Mouse (Mus musculus) hindbrain, embryonic 15.5 days (tissue): ENCODE measurements at regions not wholly inside any gene's neighbourhood (a gene's known extent, or its start where the extent isn't known, plus 50 kb on each side); places are given as distances from the start of the nearest gene placed in this dataset.

Experiments
- ATAC-seq: fragments of 200-750 bp; cut with Nextera tagmentation; 2 replicates; pipeline ENCODE4 v1.8.0; 2017; ENCODE audit warnings: low read depth, moderate number of reproducible peaks, moderate TSS enrichment; ENCODE audit not compliant: low FRiP score
- H3K27ac ChIP-seq: fragments of 300-500 bp; sonication (generic); replicated peaks from 2 replicates; pipeline ENCODE4 v1.5.1; 2015; ENCODE audit warnings: mild to moderate bottlenecking, inconsistent platforms
- H3K27me3 ChIP-seq: fragments of 300-500 bp; sonication (generic); 2 replicates; pipeline ENCODE4 v1.6.1; 2015; ENCODE audit warnings: control low read depth, inconsistent platforms
- H3K36me3 ChIP-seq: fragments of 300-500 bp; sonication (generic); 2 replicates; pipeline ENCODE4 v1.6.1; 2015; ENCODE audit warnings: control low read depth, inconsistent platforms
- H3K4me1 ChIP-seq: fragments of 300-500 bp; sonication (generic); replicated peaks from 2 replicates; pipeline ENCODE4 v1.6.1; 2015; ENCODE audit warnings: control low read depth, inconsistent platforms
- H3K4me2 ChIP-seq: fragments of 300-500 bp; sonication (generic); 2 replicates; pipeline ENCODE4 v1.6.1; 2015; ENCODE audit warnings: moderate library complexity, mild to moderate bottlenecking, inconsistent platforms
- H3K4me3 ChIP-seq: fragments of 300-500 bp; sonication (generic); 2 replicates; pipeline ENCODE4 v1.5.1; 2015; ENCODE audit warnings: mild to moderate bottlenecking, inconsistent platforms
- H3K9ac ChIP-seq: fragments of 300-500 bp; sonication (generic); 2 replicates; pipeline ENCODE4 v1.6.1; 2015; ENCODE audit warnings: inconsistent platforms
- H3K9me3 ChIP-seq: fragments of 300-500 bp; sonication (generic); 2 replicates; pipeline ENCODE4 v1.6.1; 2016; ENCODE audit warnings: control low read depth, inconsistent platforms
- WGBS: fragments of 180-500 bp; shearing (Covaris S2); methylation state at CpG from one replicate; pipeline ENCODE4 v1.1.7; 2015; 5-methylcytosine and 5-hydroxymethylcytosine counted together

DNA sequence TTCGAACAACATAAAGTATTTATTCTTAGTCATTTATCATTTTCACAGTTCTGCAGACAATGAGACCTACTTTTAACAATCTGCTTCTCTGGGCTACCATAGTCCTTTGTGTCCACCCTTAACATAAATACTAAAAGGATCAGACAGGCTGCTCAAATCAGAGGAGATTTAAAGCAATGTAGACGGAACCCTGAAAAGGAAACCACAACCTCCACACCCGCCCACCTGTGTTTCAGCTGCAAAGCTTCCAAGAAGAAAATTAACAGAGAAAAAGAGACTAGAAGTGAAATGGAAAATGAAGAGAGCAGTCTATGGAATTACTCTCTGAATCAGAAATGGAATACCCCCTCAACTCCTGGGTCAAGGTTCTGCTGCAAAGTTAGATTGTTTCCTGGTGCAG, 2678.7 kb upstream of the Gm7489 start:
- H3K36me3 ChIP-seq = no peaks in the 10 kb centered on the region
- H3K4me1 ChIP-seq = no peaks in the 10 kb centered on the region
- no peak overlapping the region for H3K4me3 ChIP-seq
- no peaks in the 10 kb centered on the region for H3K9me3 ChIP-seq
- H3K4me2 ChIP-seq = no peak overlapping the region
- WGBS = 63% methylated on average over 3 of the region's 3 CpGs
- H3K27me3 ChIP-seq = no peaks in the 10 kb centered on the region
- H3K27ac ChIP-seq = no peak overlapping the region
- no peak for ATAC-seq
- H3K9ac ChIP-seq = no peak overlapping the region

DNA sequence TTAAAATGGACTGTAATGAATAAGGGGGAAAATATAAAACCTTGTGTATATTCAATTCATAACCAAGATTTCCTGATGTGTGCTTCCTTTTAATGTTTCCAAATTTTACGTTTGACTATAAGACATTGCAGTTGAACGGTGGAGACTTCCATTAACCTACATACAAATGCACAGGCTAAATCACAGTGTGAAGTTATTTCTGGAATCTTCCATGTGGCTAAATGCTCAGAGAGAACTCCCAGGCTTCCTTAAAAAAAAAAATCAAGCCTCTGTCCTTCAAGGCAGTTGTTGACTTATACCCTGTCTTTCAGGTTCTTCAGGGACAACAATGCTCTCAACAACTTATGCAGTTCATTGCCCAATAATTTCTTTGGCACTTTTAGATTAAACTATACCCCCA, 2677.9 kb upstream of the Gm7489 start:
- H3K4me1 ChIP-seq = no peaks in the 10 kb centered on the region
- WGBS = 84% methylated on average over 2 of the region's 2 CpGs
- no peaks in the 10 kb centered on the region for H3K27me3 ChIP-seq
- no peak overlapping the region for H3K4me2 ChIP-seq
- H3K4me3 ChIP-seq = no peak overlapping the region
- H3K27ac ChIP-seq = no peak overlapping the region
- ATAC-seq = no peak
- no peak overlapping the region for H3K9ac ChIP-seq
- H3K9me3 ChIP-seq = no peaks in the 10 kb centered on the region
- H3K36me3 ChIP-seq = no peaks in the 10 kb centered on the region

DNA sequence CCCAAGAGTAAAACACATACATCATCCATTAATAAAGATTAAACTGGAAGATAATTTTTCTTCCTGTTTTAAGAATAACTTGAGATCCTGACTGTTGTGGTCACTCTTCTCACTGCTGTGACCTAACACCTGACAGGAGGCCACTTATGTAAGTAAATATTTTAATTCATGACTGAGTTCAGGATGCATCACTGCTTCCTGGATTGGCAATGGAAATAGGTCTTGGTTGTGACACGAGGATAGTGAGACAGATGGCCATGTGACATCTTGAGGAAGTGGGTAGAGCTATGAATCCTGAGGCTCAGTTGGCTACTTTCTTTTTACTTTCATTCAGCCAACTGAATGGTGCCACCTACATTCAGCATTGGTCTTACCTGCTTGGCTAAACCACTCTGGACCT, 2649.8 kb upstream of the Gm7489 start:
- no peak overlapping the region for H3K4me2 ChIP-seq

DNA sequence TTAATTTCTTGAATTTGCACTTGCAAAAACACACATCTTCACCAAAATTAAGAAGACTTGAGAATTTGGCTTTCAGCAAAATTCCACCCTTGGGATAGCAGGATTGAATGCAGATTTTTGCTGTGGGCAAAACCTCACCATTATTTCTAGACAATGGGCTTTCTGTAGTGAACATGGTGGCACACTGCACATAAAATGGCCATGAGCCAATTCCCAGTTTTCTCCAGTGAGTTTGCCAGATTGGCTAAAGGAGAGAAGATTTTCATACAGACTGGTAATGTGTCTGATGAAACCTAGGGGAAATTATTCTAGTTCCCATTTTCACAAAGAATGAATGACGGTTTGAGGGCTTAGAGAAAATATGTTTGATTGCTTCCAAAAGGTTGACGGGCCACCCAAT, 2640.1 kb upstream of the Gm7489 start:
- ATAC-seq = no peak
- H3K4me2 ChIP-seq = no peak overlapping the region
- H3K4me3 ChIP-seq = no peak overlapping the region
- H3K4me1 ChIP-seq = no peaks in the 10 kb centered on the region
- H3K36me3 ChIP-seq = no peaks in the 10 kb centered on the region
- WGBS = 89% methylated on average over 2 of the region's 2 CpGs
- no peaks in the 10 kb centered on the region for H3K27me3 ChIP-seq
- no peaks in the 10 kb centered on the region for H3K9me3 ChIP-seq
- H3K9ac ChIP-seq = no peak overlapping the region
- H3K27ac ChIP-seq = no peak overlapping the region

More for the DNA sequence above, 2649.8 kb upstream of the Gm7489 start:
- H3K9me3 ChIP-seq = no peaks in the 10 kb centered on the region
- H3K27ac ChIP-seq = no peak overlapping the region
- WGBS = 70% methylated on average over 1 of the region's 1 CpGs
- H3K27me3 ChIP-seq = no peaks in the 10 kb centered on the region
- no peaks in the 10 kb centered on the region for H3K4me1 ChIP-seq
- no peak overlapping the region for H3K9ac ChIP-seq
- H3K36me3 ChIP-seq = no peaks in the 10 kb centered on the region
- no peak for ATAC-seq
- no peak overlapping the region for H3K4me3 ChIP-seq

DNA sequence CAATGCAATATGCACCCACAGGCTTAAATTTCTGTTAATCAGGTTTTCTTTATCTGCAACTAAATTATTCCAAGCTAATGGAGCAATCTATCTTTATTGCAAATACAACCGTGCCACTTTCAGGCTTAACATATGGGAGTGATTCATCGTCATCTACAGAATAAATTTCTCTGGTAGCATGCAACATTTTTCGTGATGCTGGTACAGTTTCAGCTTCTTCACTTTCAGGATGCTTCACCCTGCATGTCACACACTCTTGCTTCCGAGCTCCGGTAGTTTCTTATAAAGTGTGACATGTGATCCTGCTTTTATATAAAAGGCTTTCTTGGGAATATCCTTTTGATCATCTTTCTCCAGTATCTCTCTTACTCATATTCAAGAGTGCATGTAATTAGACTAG, 2637.4 kb upstream of the Gm7489 start:
- WGBS = 70% methylated on average over 5 of the region's 5 CpGs
- H3K27me3 ChIP-seq = no peaks in the 10 kb centered on the region
- H3K4me3 ChIP-seq = no peak overlapping the region
- H3K27ac ChIP-seq = no peak overlapping the region
- no peak overlapping the region for H3K9ac ChIP-seq
- H3K4me2 ChIP-seq = no peak overlapping the region
- ATAC-seq = no peak
- H3K4me1 ChIP-seq = no peaks in the 10 kb centered on the region
- no peaks in the 10 kb centered on the region for H3K9me3 ChIP-seq
- H3K36me3 ChIP-seq = no peaks in the 10 kb centered on the region

DNA sequence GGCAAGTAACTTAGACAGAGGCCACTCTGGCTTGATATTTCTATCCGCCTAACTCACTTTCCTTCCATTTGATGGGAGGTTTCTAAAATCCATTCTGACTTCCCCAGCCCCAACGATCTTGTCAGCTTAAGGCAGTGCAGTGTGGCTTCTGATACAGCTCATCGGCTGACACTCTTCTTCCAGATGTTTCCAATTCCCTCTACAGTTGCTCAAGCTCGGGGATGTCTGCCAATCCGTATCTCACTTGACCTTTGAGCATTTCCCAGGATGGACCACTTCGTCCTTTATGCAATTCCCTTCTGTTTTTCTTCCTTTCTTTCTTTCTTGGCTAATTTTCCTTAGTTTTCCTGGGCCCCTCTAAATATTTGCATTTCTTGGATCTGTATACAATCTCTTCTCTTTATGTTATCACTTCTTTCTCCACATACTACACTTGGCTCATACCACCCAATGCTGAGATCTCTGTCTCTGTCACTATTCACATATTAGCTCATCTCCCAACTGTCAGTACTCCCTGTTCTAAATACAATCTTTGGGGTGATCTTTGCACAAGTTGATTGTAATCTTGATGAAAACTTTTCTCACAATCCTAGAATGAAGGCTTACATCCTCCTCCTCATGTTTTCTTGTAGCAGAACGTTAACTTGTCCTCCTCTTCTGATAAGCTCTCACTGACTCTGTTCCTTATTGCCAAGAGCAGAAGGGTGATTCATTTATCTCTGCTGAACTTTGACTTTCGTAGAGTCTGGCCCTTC, 2636.5 kb upstream of the Gm7489 start:
- no peaks in the 10 kb centered on the region for H3K9me3 ChIP-seq
- ATAC-seq = no peak
- H3K4me3 ChIP-seq = no peak overlapping the region
- H3K4me1 ChIP-seq = no peaks in the 10 kb centered on the region
- WGBS = 83% methylated on average over 8 of the region's 8 CpGs
- no peaks in the 10 kb centered on the region for H3K36me3 ChIP-seq
- H3K27ac ChIP-seq = no peak overlapping the region
- no peak overlapping the region for H3K4me2 ChIP-seq
- no peaks in the 10 kb centered on the region for H3K27me3 ChIP-seq
- H3K9ac ChIP-seq = no peak overlapping the region

DNA sequence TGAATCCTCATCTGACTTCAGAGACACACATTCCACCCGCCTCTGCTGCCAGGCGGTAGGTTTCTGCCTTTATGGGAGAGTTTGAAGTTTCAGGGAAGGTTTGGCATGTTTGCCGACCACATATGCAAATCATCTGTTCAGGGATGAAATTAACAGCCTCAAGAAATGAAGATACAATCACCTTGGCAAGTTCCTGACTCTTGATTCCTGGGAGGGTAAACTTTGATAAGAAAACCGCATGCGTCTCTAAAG, 2636.0 kb upstream of the Gm7489 start:
- no peak for ATAC-seq
- no peak overlapping the region for H3K27ac ChIP-seq
- H3K27me3 ChIP-seq = no peaks in the 10 kb centered on the region
- no peak overlapping the region for H3K4me2 ChIP-seq
- no peaks in the 10 kb centered on the region for H3K36me3 ChIP-seq
- WGBS = 92% methylated on average over 5 of the region's 5 CpGs
- H3K9me3 ChIP-seq = no peaks in the 10 kb centered on the region
- H3K9ac ChIP-seq = no peak overlapping the region
- H3K4me1 ChIP-seq = no peaks in the 10 kb centered on the region
- H3K4me3 ChIP-seq = no peak overlapping the region

DNA sequence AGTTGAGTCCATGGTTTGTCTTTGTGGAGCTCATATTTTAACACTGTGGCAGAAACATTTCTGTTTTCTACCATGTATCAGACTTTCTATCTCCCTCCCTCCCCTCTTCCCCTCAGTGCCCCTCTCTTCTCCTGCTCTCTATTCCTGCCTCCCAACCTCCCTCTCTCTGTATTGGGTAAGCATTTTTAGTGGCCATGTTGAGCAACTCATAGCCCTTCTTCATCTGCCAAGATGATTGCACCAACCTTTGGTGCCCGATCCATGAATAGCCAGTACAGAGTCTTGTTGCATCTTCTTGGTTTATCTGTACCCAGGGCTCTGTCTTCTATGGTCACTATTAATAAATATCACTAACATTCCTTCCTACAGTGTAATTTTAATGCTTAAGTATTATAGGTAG, 2630.6 kb upstream of the Gm7489 start:
- Histone ChIP-seq H3K4me3 (no peak overlapping the region), H3K4me2 (no peak overlapping the region), H3K36me3 (no peaks in the 10 kb centered on the region), H3K9ac (no peak overlapping the region), H3K27ac (no peak overlapping the region), H3K4me1 (no peaks in the 10 kb centered on the region), H3K9me3 (no peaks in the 10 kb centered on the region), H3K27me3 (no peaks in the 10 kb centered on the region)
- 93% methylated on average over 1 of the region's 1 CpGs for WGBS
- ATAC-seq = no peak

DNA sequence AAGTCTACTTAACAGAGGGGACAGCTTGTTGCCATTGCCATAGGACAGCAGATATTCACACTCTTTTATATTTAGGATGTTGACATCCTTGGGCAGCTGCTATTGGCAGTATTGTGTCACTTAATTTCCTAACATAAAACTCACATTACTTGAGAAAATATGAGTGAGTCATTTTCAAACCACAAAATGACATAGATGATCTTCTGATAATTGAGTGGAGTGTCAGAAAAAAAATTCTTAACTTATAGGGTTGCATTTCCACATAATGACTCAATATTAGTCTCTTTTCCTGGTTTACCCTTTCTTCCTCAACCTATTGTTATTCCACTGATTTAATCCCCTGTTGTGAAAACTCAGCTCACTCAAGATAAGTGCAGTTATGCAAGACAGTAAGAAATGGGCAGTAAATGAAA, 2629.5 kb upstream of the Gm7489 start:
- Histone ChIP-seq H3K4me1 (no peaks in the 10 kb centered on the region), H3K4me3 (no peak overlapping the region), H3K36me3 (no peaks in the 10 kb centered on the region), H3K9me3 (no peaks in the 10 kb centered on the region), H3K27me3 (no peaks in the 10 kb centered on the region), H3K27ac (no peak overlapping the region), H3K4me2 (no peak overlapping the region), H3K9ac (no peak overlapping the region)
- ATAC-seq = no peak

DNA sequence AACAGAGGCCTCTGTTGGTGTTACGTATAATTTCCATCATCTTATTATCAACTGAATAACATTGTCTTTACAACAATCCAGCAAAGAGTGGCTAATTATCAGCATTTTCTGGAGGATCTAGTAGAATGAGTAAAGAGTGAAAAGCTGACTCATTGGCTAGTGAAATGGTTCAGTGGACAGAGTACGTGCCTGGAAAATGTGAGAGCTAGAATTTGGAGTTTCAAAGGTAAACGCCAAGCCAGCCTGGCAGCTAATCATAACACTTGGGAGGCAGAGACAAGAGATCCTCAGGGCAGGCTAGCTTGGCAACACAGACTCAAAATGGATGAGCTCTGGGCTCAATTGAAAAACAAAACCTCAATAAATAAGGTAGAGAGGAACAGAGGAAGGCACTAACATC, 2628.0 kb upstream of the Gm7489 start:
- H3K27me3 ChIP-seq = no peaks in the 10 kb centered on the region
- 86% methylated on average over 3 of the region's 3 CpGs for WGBS
- ATAC-seq = no peak

DNA sequence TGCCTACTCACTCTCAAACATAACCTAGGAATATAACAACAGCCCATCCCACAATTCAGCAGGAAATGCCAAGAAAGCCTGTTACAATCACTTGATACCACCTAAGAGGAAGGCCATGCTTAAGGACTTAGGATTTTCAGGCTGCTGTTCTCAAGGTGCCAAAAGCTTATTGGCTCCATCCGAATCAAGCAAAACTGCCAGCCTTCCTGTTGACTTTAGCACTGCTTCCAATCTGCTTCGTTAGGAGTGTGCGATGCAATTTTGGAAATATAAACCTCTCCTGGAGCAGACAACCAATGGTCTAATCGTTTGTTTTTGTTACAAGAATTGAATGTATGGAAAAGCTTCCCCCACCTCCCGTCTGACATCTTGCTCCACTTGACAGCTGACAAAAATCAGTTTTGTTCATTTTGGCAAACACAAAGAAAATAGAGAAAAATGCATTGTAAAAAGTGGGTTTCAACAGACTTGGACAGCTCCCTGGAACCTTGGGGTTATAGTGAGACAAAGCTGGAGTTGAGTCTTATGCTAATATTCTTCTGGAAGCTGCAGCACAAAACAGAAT, 2620.0 kb upstream of the Gm7489 start:
- no peaks in the 10 kb centered on the region for H3K27me3 ChIP-seq
- H3K9ac ChIP-seq = no peak overlapping the region
- no peaks in the 10 kb centered on the region for H3K36me3 ChIP-seq
- H3K4me1 ChIP-seq = no peaks in the 10 kb centered on the region
- no peak overlapping the region for H3K4me3 ChIP-seq
- H3K4me2 ChIP-seq = no peak overlapping the region
- no peaks in the 10 kb centered on the region for H3K9me3 ChIP-seq
- WGBS = 76% methylated on average over 5 of the region's 5 CpGs
- no peak overlapping the region for H3K27ac ChIP-seq
- no peak for ATAC-seq

More for the DNA sequence above, 2628.0 kb upstream of the Gm7489 start:
- no peak overlapping the region for H3K27ac ChIP-seq
- H3K9me3 ChIP-seq = no peaks in the 10 kb centered on the region
- no peak overlapping the region for H3K4me3 ChIP-seq
- no peaks in the 10 kb centered on the region for H3K4me1 ChIP-seq
- H3K9ac ChIP-seq = no peak overlapping the region
- H3K4me2 ChIP-seq = no peak overlapping the region
- no peaks in the 10 kb centered on the region for H3K36me3 ChIP-seq

DNA sequence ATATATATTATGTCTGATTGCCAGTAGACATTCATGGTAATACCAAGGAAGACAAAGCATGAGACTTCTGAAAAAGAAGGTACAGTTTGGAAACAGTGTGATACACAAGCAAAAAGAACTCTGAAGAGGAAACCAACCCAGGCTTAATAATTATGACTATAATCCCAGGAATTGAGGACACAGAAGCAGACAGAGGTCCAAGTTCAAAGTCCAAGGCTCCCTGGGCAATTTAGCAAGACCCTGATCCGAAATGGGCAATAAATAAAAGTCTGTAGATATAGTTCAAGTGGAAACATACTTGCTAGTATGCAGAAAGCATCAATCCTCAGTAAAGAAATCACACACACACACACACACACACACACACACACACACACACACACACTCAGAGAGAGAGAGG, 2618.7 kb upstream of the Gm7489 start:
- Histone ChIP-seq H3K36me3 (no peaks in the 10 kb centered on the region), H3K4me1 (no peaks in the 10 kb centered on the region), H3K4me3 (no peak overlapping the region), H3K27ac (no peak overlapping the region), H3K9ac (no peak overlapping the region), H3K27me3 (no peaks in the 10 kb centered on the region), H3K4me2 (no peak overlapping the region), H3K9me3 (no peaks in the 10 kb centered on the region)
- no peak for ATAC-seq
- WGBS = 79% methylated on average over 1 of the region's 1 CpGs

DNA sequence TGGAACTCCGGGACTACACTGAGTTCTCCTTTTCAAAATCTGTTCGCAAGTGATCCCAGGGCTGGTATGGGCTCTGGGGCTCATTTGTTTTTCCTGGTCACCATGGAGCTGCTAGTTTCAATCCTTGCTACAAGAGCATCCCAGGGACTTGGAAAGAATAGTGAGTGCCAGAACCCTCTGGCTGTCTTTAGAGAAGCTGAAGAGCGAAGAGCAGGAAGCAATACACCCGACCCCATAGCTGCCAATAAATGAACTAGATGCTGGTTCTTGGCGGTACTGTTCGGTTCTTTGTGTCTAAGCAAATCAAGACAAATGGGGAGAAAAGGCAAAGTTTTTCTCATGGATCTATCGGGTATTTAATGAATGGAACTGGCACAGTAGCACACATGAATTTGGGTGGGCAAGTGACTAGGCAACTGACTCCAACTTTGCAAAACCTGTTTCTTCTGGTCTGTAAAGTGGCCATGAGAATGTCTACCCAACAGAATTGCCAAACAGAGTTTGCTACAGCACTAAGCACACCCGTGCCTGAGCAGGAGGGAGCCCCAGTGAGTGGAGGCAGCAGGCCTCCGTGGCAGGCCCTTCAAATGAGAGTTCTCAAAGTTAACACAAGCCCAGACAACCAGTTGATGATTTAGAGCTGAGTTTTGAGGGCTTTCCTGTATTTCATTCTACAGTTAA, 2612.9 kb upstream of the Gm7489 start:
- Histone ChIP-seq H3K27me3 (no peaks in the 10 kb centered on the region), H3K27ac (no peak overlapping the region), H3K9ac (no peak overlapping the region), H3K4me1 (no peaks in the 10 kb centered on the region), H3K36me3 (no peaks in the 10 kb centered on the region), H3K4me2 (no peak overlapping the region), H3K9me3 (no peaks in the 10 kb centered on the region), H3K4me3 (no peak overlapping the region)
- 85% methylated on average over 9 of the region's 9 CpGs for WGBS
- peak; percentile 66; the same call in 1 of the 2 replicates for ATAC-seq
